Mouse (Mus musculus): Measurements from ENCODE around the gene Nagk. TPM values are rescaled to one million over a fixed set of nuclear protein-coding genes. Genes with fewer than 3 reads are reported as not detected.

The Nagk gene
- total RNA-seq, 2 experiments from 2014 or later = 53.0 to 55.7 TPM

Other genes with a start within 250 kb of the Nagk start
- gene Stambp, start 222.3 kb upstream of the Nagk start, total RNA-seq (2021) = 10 to 100 TPM; 34.0 to 35.3 TPM
- not detected for gene Clec4f, start 138.8 kb upstream of the Nagk start, total RNA-seq (2021)
- gene Cd207, start 117.1 kb upstream of the Nagk start, total RNA-seq (2021) = not detected
- gene Vax2, start 83.7 kb upstream of the Nagk start, total RNA-seq (2021) = not detected
- not detected for gene Atp6v1b1, start 52.0 kb upstream of the Nagk start, total RNA-seq (2021)
- gene Ankrd53, start 32.3 kb upstream of the Nagk start, total RNA-seq (2021) = not detected
- gene Tex261, start 19.2 kb upstream of the Nagk start, total RNA-seq (2021) = 10 to 100 TPM; 46.1 to 47.8 TPM
- 10 to 100 TPM; 49.1 to 51.0 TPM for gene Paip2b, start 36.8 kb downstream of the Nagk start, total RNA-seq (2021)
- gene Zfp638, start 72.1 kb downstream of the Nagk start, total RNA-seq (2021) = 100 to 1,000 TPM; 112 to 116 TPM
- 1 to 10 TPM; 4.6 to 6.4 TPM for gene Dysf, start 213.6 kb downstream of the Nagk start, total RNA-seq (2021)

Measured in left cerebral cortex, postnatal 14 days (tissue).